Mouse (Mus musculus) midbrain, embryonic 15.5 days (tissue): ENCODE data around the gene Cbx7. TPM values are rescaled to one million over a fixed set of nuclear protein-coding genes. Genes with fewer than 3 reads are reported as not detected.
A peak's percentile ranks its signal among the peaks of the same experiment; 100 is the strongest.

Source experiments
- ATAC-seq: fragments of 200-750 bp; cut with Nextera tagmentation; replicated peaks from 2 replicates; pipeline ENCODE4 v1.8.0; 2017; ENCODE audit warnings: moderate TSS enrichment
- H3K27ac ChIP-seq: fragments of 300-500 bp; sonication (generic); 2 replicates; pipeline ENCODE4 v1.5.1; 2015; ENCODE audit warnings: mild to moderate bottlenecking, inconsistent platforms
- H3K27me3 ChIP-seq: fragments of 300-500 bp; sonication (generic); replicated peaks from 2 replicates; pipeline ENCODE4 v1.6.1; 2015; ENCODE audit warnings: inconsistent platforms
- H3K36me3 ChIP-seq: fragments of 300-500 bp; sonication (generic); replicated peaks from 2 replicates; pipeline ENCODE4 v1.6.1; 2015; ENCODE audit warnings: inconsistent platforms
- H3K4me1 ChIP-seq: fragments of 300-500 bp; sonication (generic); 2 replicates; pipeline ENCODE4 v1.6.1; 2015; ENCODE audit warnings: inconsistent platforms
- H3K4me2 ChIP-seq: fragments of 300-500 bp; sonication (generic); 2 replicates; pipeline ENCODE4 v1.6.1; 2015; ENCODE audit warnings: inconsistent platforms, mild to moderate bottlenecking, moderate library complexity
- H3K4me3 ChIP-seq: fragments of 300-500 bp; sonication (generic); 2 replicates; pipeline ENCODE4 v1.5.1; 2015; ENCODE audit warnings: mild to moderate bottlenecking, inconsistent platforms
- H3K9ac ChIP-seq: fragments of 300-500 bp; sonication (generic); 2 replicates; pipeline ENCODE4 v1.6.1; 2015; ENCODE audit warnings: mild to moderate bottlenecking, inconsistent platforms
- H3K9me3 ChIP-seq: fragments of 300-500 bp; sonication (generic); 2 replicates; pipeline ENCODE4 v1.6.1; 2016; ENCODE audit warnings: inconsistent platforms
- WGBS: fragments of 180-500 bp; shearing (Covaris S2); methylation state at CpG from one replicate; pipeline ENCODE4 v1.1.7; 2015; ENCODE audit warnings: mixed read lengths; 5-methylcytosine and 5-hydroxymethylcytosine counted together
- microRNA-seq: library from miRNA; unstranded; fragments of <30 nt; microRNA quantifications from one replicate; pipeline ENCODE4, GENCODE M21; 2016
- polyA plus RNA-seq: library from polyadenylated mRNA; unstranded; fragments of >200 nt; fragmentation: Nextera tagmentation; extraction: Ambion mirVana; gene quantifications from 2 replicates; pipeline ENCODE4 v1.2.1, GENCODE M21; 2015

Cbx7 gene
- polyA plus RNA-seq, 1 experiment from 2014 or later = 5.8 TPM

DNA sequence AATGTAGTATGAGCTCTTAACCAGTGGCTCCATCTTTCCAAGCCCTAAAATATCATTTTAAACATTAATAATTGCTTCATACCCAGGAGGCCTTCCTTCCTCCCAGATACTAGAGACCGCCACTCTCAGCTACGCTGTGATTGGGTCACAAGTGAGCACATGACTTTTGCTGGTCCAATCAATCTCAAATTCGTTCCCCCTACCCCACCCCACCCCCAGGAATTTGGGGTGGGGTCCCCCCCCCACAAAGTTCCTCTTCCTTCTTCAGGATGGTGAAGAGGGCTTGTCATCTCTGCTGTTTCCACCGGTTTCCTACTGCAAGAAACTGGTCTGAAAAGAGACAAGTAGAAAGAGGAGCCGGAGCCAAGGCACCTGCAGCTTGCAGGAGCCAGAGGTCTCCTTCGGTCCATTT, 92.2 kb downstream of the Cbx7 start:
- H3K27ac ChIP-seq = peak overlapping the region; percentile 40; the same call in 1 of the 2 replicates
- H3K9me3 ChIP-seq = no peaks in the 10 kb centered on the region
- WGBS = 72% methylated on average over 6 of the region's 6 CpGs
- H3K4me2 ChIP-seq = no peak overlapping the region
- H3K9ac ChIP-seq = no peak overlapping the region
- no peaks in the 10 kb centered on the region for H3K36me3 ChIP-seq
- ATAC-seq = no peak
- H3K4me1 ChIP-seq = peaks cover 15% of the 10 kb centered on the region; the same call in 1 of the 2 replicates
- H3K4me3 ChIP-seq = no peak overlapping the region
- no peaks in the 10 kb centered on the region for H3K27me3 ChIP-seq

DNA sequence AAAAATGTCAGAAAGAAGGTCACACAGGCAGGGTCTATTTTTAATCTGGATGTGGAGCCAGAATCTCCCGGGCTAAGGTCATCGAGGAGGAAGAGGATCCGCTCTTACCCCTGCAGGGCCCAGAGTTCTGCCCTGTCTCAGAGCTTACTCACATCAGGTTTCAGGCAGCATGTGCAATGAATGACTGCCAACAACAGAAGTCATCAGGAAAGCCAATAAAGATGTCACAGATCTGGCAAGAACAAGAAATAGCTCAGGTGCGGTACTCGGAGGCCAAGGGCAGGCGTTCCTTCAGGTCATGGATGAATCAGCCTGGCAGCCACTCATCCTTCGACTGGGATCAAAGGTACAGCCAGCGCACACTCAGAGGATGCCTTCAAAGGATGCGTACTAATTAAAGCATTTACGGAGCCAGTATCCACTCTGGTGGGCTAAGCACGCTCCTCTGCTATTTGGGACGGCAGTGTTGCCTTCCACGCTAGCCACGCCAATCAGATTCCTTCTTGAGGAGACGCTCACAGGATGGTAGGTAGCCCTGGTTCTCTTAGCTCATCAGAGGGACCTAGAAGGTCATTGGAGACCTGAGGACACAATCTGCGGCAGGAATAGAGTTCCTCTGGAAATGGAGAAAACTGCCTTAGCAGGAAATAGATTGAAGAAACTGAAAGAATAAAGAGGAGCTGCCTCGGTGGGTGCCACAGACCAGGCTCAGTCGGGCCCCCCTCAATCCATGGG, 95.5 kb downstream of the Cbx7 start:
- no peaks in the 10 kb centered on the region for H3K36me3 ChIP-seq
- peaks cover 6% of the 10 kb centered on the region; the same call in 1 of the 2 replicates for H3K4me1 ChIP-seq
- H3K9ac ChIP-seq = no peak overlapping the region
- no peak overlapping the region for H3K4me3 ChIP-seq
- H3K9me3 ChIP-seq = no peaks in the 10 kb centered on the region
- ATAC-seq = no peak
- 79% methylated on average over 18 of the region's 18 CpGs for WGBS
- no peak overlapping the region for H3K4me2 ChIP-seq
- no peak overlapping the region for H3K27ac ChIP-seq
- no peaks in the 10 kb centered on the region for H3K27me3 ChIP-seq

DNA sequence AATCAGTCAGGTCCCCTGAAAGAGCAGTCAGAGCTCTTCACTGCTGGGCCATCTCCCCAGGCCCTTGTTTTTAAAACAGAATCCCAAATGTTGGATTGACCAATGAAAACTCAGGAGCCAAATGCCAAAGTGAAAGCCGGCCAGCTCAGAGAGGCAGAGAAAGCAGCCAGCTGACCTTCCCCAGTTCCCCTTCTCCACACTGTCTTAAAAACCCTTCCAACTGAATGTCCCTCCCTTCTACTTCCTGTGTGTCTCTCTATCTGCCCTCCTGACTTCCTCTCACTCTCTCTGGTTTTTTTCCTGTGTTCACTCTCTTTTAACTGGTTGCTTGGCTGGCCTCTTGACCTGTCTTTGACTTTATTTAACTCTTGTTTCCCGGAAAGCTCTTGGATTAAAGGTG, 96.9 kb downstream of the Cbx7 start:
- Histone ChIP-seq H3K4me2 (no peak overlapping the region), H3K4me1 (peaks cover 2% of the 10 kb centered on the region; the same call in 1 of the 2 replicates), H3K9ac (no peak overlapping the region), H3K4me3 (no peak overlapping the region), H3K27ac (no peak overlapping the region), H3K9me3 (no peaks in the 10 kb centered on the region; the same call in 1 of the 2 replicates), H3K36me3 (no peaks in the 10 kb centered on the region), H3K27me3 (no peaks in the 10 kb centered on the region)
- no peak for ATAC-seq
- WGBS = 66% methylated on average over 2 of the region's 2 CpGs

DNA sequence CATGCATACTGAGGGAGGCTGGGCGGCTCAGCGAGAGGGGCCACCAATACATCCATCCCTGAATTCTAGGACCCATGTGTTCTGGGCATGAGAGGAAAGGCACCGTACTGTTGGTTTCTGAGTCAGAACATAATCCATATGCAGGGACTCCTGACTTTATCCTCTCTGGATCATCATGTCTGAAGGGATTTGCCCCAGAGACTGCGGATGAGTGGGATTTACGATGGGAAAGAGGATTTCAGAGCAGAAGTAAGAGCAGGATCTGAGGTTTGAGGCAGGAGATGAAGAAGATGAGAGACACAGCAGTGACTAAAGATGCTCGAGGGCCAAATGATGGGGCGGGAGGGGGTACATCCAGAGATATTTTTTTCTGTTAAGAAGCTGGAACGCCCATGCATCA, 97.4 kb downstream of the Cbx7 start:
- no peak overlapping the region for H3K9ac ChIP-seq
- no peaks in the 10 kb centered on the region for H3K36me3 ChIP-seq
- no peaks in the 10 kb centered on the region for H3K4me1 ChIP-seq
- 88% methylated on average over 8 of the region's 8 CpGs for WGBS
- H3K9me3 ChIP-seq = no peaks in the 10 kb centered on the region; the same call in 1 of the 2 replicates
- no peak overlapping the region for H3K4me3 ChIP-seq
- no peak overlapping the region for H3K4me2 ChIP-seq
- no peaks in the 10 kb centered on the region for H3K27me3 ChIP-seq
- no peak overlapping the region for H3K27ac ChIP-seq
- no peak for ATAC-seq

DNA sequence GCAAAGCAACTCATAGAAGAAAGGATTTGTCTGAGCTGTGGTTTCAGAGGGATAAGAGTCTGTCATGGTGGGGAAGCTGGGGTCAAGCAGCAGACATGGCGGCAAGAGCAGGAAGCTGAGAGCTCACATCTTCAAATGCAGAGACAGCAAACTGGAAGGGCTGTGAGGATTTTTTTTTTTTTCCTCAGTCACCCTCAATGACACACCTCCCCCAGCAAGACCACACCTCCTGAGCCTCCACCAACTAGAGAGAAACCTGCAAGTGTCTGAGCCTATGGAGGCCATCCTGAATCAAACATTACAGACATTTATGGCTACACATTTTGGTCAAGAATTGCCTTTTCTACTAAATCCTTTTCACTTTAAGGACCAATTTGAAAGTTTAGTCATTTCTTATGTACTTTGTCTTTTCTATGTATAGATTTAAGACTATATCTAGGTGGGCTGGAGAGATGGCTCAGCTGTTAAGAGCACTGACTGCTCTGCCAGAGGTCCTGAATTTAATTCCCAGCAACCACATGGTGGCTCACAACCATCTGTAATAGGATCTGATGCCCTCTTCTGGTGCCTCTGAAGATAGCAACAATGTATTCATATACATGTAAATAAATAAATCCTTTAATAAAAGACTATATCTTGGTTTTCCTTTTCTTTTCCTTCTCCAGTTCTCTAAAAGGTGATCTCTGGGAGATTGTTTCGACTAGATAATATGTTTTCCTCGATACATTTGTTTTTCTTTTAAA, 103.5 kb downstream of the Cbx7 start:
- H3K4me1 ChIP-seq = no peaks in the 10 kb centered on the region
- no peak for ATAC-seq
- WGBS = 90% methylated on average over 3 of the region's 3 CpGs
- no peaks in the 10 kb centered on the region; the same call in 1 of the 2 replicates for H3K9me3 ChIP-seq
- no peaks in the 10 kb centered on the region for H3K27me3 ChIP-seq
- H3K9ac ChIP-seq = no peak overlapping the region
- H3K4me2 ChIP-seq = no peak overlapping the region
- H3K4me3 ChIP-seq = no peak overlapping the region
- H3K36me3 ChIP-seq = no peaks in the 10 kb centered on the region
- H3K27ac ChIP-seq = no peak overlapping the region

Small RNA genes lying within 50 kb of the gene (microRNA-seq; reads per million reads assigned to microRNA genes)
- gene Mir7213 = 0.92 reads per million

Other genes starting within 250 kb of the Cbx7 start
- 7.6 and 9.3 TPM in 2 replicates for gene Sun2, start 228.6 kb downstream of the Cbx7 start, polyA plus RNA-seq
- gene Dnal4, start 193.3 kb downstream of the Cbx7 start, polyA plus RNA-seq = 80.6 and 81.1 TPM in 2 replicates
- gene Nptxr, start 166.4 kb downstream of the Cbx7 start, polyA plus RNA-seq = 52.0 and 54.8 TPM in 2 replicates
- gene Npcd, start 136.9 kb downstream of the Cbx7 start, polyA plus RNA-seq = 0.42 and 0.98 TPM in 2 replicates
- 70.6 and 75.7 TPM in 2 replicates for gene Cbx6, start 136.4 kb downstream of the Cbx7 start, polyA plus RNA-seq
- 3.5 and 4.0 TPM in 2 replicates for gene Apobec3, start 79.5 kb downstream of the Cbx7 start, polyA plus RNA-seq
- gene Pdgfb, start 43.9 kb upstream of the Cbx7 start, polyA plus RNA-seq = 4.4 and 4.8 TPM in 2 replicates
- 61.4 and 62.1 TPM in 2 replicates for gene Syngr1, start 120.2 kb upstream of the Cbx7 start, polyA plus RNA-seq
- 522 and 525 TPM in 2 replicates for gene Rpl3, start 120.7 kb upstream of the Cbx7 start, polyA plus RNA-seq
- gene Tab1, start 162.0 kb upstream of the Cbx7 start, polyA plus RNA-seq = 42.5 and 43.5 TPM in 2 replicates
- gene Mgat3, start 202.6 kb upstream of the Cbx7 start, polyA plus RNA-seq = 15.5 and 16.3 TPM in 2 replicates